Mouse (Mus musculus): ENCODE data around the gene Muc13. TPM values are rescaled to one million over a fixed set of nuclear protein-coding genes. Genes with fewer than 3 reads are reported as not detected.

Muc13 gene
- polyA plus RNA-seq, 1 experiment: 21.1 TPM

DNA sequence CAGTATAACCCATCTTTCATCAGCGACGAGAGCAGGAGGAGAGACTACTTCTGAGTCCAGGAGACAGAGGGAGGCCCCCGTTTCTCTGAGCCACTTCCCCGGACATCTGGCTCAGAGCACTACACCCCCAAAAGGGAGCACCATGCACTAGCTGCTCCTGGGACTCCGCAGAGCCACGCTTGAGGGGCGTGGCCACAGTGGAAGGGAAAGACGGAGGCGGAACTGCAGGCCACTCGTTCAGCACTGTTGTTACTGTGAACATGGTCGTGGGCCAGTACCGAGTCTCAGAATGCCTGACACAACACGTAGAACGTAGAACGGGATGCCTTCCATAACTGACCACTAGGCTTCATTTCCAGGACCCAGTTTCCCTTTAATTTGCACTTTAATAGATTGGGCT lies 27.1 kb upstream of the Muc13 start:
- Histone ChIP-seq H3K4me3 (replicated peaks) (no peak overlapping the region), H3K27me3 (replicated peaks) (no peaks in the 10 kb centered on the region), H3K9me3 (no peaks in the 10 kb centered on the region), H3K4me1 (peaks cover 66% of the 10 kb centered on the region), H3K36me3 (replicated peaks; ENCODE audit: low read length) (peaks cover 59% of the 10 kb centered on the region)
- TF ChIP-seq FLI1 (IDR thresholded peaks at IDR 0.05; ENCODE audit: low read length) (no peak), GATA1 (IDR thresholded peaks at IDR 0.05; ENCODE audit: borderline replicate concordance, low read length) (no peak)

DNA sequence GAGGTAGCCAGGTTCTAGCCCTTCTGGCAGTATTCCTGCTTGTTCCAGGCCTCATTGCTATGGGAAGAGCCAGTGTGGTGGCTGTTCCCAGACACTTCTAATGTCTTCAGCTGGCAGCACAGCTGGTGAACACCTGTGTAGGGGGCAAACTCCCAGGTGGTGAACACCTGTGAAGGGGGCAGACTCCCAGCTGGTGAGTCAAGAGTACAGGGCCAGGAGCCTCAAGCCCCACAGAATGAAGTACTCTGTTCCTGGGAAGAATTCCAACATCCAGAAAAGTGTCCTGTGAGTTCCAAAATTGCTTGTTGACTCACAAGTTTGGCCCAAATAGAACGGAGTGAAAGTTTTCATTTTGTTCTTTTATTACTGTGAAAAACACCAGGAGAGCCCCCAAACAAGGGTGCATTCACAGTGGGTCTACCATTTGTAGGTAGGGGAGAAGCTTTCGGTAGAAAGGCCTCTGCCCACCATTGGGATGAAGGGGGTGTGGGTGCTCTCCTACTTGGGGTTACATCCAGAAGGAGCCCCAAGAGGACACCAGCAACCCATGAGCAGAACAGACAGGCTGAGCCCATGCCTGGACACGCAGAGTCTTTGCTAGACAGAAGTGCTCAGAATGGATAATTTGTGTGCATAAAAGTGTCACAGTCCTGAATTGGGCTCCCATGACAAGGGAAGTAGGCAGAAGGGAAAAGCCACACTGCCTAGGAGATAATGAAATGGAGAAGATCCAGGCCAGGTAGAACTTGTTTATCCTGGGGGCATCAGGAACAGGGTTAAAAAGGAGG lies 25.2 kb upstream of the Muc13 start:
- no peaks in the 10 kb centered on the region for H3K9me3 ChIP-seq
- no peaks in the 10 kb centered on the region for H3K27me3 ChIP-seq (replicated peaks)
- peaks cover 70% of the 10 kb centered on the region for H3K4me1 ChIP-seq

DNA sequence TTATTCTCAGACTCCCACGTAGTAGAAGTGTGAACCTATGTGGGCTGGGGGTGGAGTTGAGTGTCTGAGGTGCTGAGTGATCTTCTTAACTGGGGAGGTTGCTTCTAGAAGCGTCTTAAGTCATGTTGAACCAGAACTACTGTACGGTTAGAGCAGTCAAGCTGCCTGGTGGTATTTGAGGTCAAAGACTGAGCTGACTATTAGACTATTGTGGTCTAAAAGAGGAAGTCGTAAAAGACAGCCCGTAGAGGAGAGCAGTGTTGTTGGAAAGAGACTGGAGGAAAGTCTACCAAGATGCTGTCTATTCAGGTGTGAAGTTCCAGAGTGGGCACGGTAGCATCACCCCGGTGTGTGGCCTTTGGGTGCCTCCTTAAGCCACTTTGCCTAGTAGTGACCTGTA lies 24.0 kb upstream of the Muc13 start:
- Histone ChIP-seq H3K36me3 (replicated peaks; ENCODE audit: low read length) (peaks cover 74% of the 10 kb centered on the region), H3K4me1 (peaks cover 76% of the 10 kb centered on the region), H3K27me3 (replicated peaks) (no peaks in the 10 kb centered on the region), H3K9me3 (no peaks in the 10 kb centered on the region), H3K4me3 (replicated peaks) (peak overlapping the region; percentile 29)
- TF ChIP-seq FLI1 (IDR thresholded peaks at IDR 0.05; ENCODE audit: low read length) (no peak), GATA1 (IDR thresholded peaks at IDR 0.05; ENCODE audit: borderline replicate concordance, low read length) (no peak)

More for the DNA sequence above, 25.2 kb upstream of the Muc13 start:
- TF ChIP-seq GATA1 (IDR thresholded peaks at IDR 0.05; ENCODE audit: borderline replicate concordance, low read length): no peak
- no peak for TF ChIP-seq FLI1 (IDR thresholded peaks at IDR 0.05; ENCODE audit: low read length)
- Histone ChIP-seq H3K36me3 (replicated peaks; ENCODE audit: low read length) (peaks cover 67% of the 10 kb centered on the region), H3K4me3 (replicated peaks) (no peak overlapping the region)

DNA sequence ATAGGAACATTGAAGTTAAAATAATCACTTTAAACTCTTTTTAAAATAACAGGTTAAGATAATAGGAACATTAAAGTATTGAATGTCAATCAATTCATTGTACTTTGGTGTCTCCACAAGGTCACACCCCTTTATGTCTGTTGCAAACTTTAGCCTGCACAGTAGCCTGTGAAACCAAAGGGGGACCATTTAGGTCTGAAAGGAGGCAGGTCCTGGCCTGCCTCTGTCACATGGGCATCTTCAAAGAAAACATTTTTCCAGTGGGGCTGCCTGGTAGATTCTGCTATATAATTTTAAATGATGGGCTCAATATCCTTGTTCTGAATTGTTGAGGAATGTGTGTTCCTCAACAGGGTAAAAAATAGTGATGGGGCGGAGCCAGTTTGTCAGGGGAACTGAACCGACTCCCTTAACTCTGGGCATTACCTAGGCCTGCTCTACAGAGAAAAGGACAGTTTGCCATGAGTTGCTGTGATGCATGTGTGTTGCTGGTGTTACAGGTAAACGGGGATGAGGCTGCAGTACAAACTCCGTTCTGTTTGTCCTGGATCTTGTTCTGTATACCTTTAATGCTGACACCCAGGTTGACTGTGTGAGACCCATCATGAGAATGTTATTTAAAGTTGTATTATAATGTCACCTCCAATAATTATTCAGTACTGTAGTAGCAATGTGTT lies 22.9 kb upstream of the Muc13 start:
- Histone ChIP-seq H3K4me3 (replicated peaks) (no peak overlapping the region), H3K9me3 (no peaks in the 10 kb centered on the region), H3K27me3 (replicated peaks) (no peaks in the 10 kb centered on the region), H3K36me3 (replicated peaks; ENCODE audit: low read length) (peaks cover 78% of the 10 kb centered on the region), H3K4me1 (peaks cover 81% of the 10 kb centered on the region)
- TF ChIP-seq GATA1 (IDR thresholded peaks at IDR 0.05; ENCODE audit: borderline replicate concordance, low read length) (no peak), FLI1 (IDR thresholded peaks at IDR 0.05; ENCODE audit: low read length) (no peak)

- H3K4me3 ChIP-seq (replicated peaks): no peak overlapping the region
- no peaks in the 10 kb centered on the region for H3K27me3 ChIP-seq (replicated peaks)
- peaks cover 74% of the 10 kb centered on the region for H3K36me3 ChIP-seq (replicated peaks; ENCODE audit: low read length)
- TF ChIP-seq GATA1 (IDR thresholded peaks at IDR 0.05; ENCODE audit: borderline replicate concordance, low read length) (no peak), FLI1 (IDR thresholded peaks at IDR 0.05; ENCODE audit: low read length) (no peak)
- peaks cover 94% of the 10 kb centered on the region for H3K4me1 ChIP-seq
- H3K9me3 ChIP-seq: no peaks in the 10 kb centered on the region
Measured at GRCm38 (mm10) chr16:33772809-33773208, 21.0 kb upstream of the Muc13 start.

DNA sequence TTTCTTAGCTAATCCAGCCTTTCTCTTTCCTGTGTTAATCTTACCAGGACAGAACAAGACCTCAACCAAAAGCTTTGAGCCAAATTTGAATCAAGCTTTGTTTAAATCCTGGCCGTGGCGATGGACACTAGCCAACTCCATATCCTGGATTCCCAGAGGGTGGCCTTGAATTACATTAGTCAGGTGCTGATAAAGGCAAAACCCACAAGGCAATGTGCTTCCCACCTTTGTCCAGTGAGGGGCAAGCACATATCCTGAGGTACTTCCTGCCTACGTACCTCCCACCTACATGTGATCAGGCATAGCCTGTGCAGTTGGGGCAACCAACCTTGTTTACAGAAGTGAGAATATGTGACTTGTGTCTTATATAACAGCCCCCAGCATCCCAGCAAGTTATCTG lies 18.9 kb upstream of the Muc13 start:
- Histone ChIP-seq H3K4me1 (peaks cover 96% of the 10 kb centered on the region), H3K27me3 (replicated peaks) (no peaks in the 10 kb centered on the region), H3K9me3 (no peaks in the 10 kb centered on the region), H3K36me3 (replicated peaks; ENCODE audit: low read length) (peaks cover 77% of the 10 kb centered on the region), H3K4me3 (replicated peaks) (no peak overlapping the region)
- TF ChIP-seq GATA1 (IDR thresholded peaks at IDR 0.05; ENCODE audit: borderline replicate concordance, low read length): no peak
- TF ChIP-seq FLI1 (IDR thresholded peaks at IDR 0.05; ENCODE audit: low read length): no peak

GRCm38 (mm10) chr16:33775733-33776335 lies 18.0 kb upstream of the Muc13 start:
- Histone ChIP-seq H3K36me3 (replicated peaks; ENCODE audit: low read length) (peaks cover 77% of the 10 kb centered on the region), H3K9me3 (no peaks in the 10 kb centered on the region), H3K4me1 (peaks cover 93% of the 10 kb centered on the region), H3K27me3 (replicated peaks) (no peaks in the 10 kb centered on the region), H3K4me3 (replicated peaks) (no peak overlapping the region)
- TF ChIP-seq GATA1 (IDR thresholded peaks at IDR 0.05; ENCODE audit: borderline replicate concordance, low read length) (no peak), FLI1 (IDR thresholded peaks at IDR 0.05; ENCODE audit: low read length) (no peak)

GRCm38 (mm10) chr16:33776766-33777529 lies 16.9 kb upstream of the Muc13 start:
- peak overlapping the region; percentile 16 for H3K4me3 ChIP-seq (replicated peaks)
- no peaks in the 10 kb centered on the region for H3K9me3 ChIP-seq
- no peak for TF ChIP-seq FLI1 (IDR thresholded peaks at IDR 0.05; ENCODE audit: low read length)
- TF ChIP-seq GATA1 (IDR thresholded peaks at IDR 0.05; ENCODE audit: borderline replicate concordance, low read length): no peak
- H3K36me3 ChIP-seq (replicated peaks; ENCODE audit: low read length): peaks cover 75% of the 10 kb centered on the region
- H3K4me1 ChIP-seq: peaks cover 93% of the 10 kb centered on the region
- no peaks in the 10 kb centered on the region for H3K27me3 ChIP-seq (replicated peaks)

DNA sequence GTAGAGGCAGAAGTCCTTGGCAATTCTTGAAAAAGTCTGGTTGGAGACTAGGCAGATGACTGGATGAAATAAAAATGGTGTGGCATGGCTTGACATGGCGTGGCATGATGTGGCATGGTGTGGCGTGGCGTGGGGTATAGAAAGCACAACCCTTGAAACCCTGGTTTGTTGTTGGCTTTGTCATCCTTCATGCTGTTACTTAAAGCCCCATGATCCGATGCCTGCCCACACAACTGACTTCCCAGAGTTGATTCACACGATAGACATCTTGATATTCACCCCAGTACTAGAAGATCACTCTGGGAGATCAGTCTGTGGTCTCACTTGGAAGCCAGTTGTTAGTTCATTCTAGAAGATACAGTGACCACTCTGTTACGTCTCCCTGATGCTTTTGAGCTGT lies 16.2 kb upstream of the Muc13 start:
- peaks cover 93% of the 10 kb centered on the region for H3K4me1 ChIP-seq
- peak overlapping the region; percentile 73 for H3K4me3 ChIP-seq (replicated peaks)
- H3K9me3 ChIP-seq: no peaks in the 10 kb centered on the region
- peaks cover 69% of the 10 kb centered on the region for H3K36me3 ChIP-seq (replicated peaks; ENCODE audit: low read length)
- no peak for TF ChIP-seq FLI1 (IDR thresholded peaks at IDR 0.05; ENCODE audit: low read length)
- no peak for TF ChIP-seq GATA1 (IDR thresholded peaks at IDR 0.05; ENCODE audit: borderline replicate concordance, low read length)
- H3K27me3 ChIP-seq (replicated peaks): no peaks in the 10 kb centered on the region
